Mouse (Mus musculus) MEL (cell line): ENCODE results near the gene Prtn3. TPM values are rescaled to one million over a fixed set of nuclear protein-coding genes. Genes with fewer than 3 reads are reported as not detected.
A peak's percentile ranks its signal among the peaks of the same experiment; 100 is the strongest.

Source experiments
- DNase-seq: peaks from one replicate; pipeline ENCODE4 v3.0.0; 2011; ENCODE audit warnings: low read depth, low spot score
- H3K27ac ChIP-seq: 2 replicates; pipeline ENCODE4 v1.5.1; 2012; ENCODE audit warnings: low read depth, mild to moderate bottlenecking, control low read depth, low read length, moderate library complexity; ENCODE audit not compliant: control insufficient read depth
- H3K27me3 ChIP-seq, 2 experiments: fragments of 150-350 bp in 1 of 2; sonication (generic) in 1 of 2; 2 replicates each; pipeline ENCODE4 v1.6.1; 2012; ENCODE audit warnings: low read length in 2 of 2, mild to moderate bottlenecking in 2 of 2, improper control_type of control experiment in 1 of 2, moderate library complexity in 1 of 2; ENCODE audit not compliant: insufficient read depth in 2 of 2, control insufficient read depth in 1 of 2
- H3K36me3 ChIP-seq, 2 experiments: 2 replicates each; pipeline ENCODE4 v1.6.1; 2012 to 2014; ENCODE audit warnings: low read length in 2 of 2, improper control_type of control experiment in 1 of 2, inconsistent platforms in 1 of 2, mild to moderate bottlenecking in 1 of 2; ENCODE audit not compliant: insufficient read depth in 2 of 2, control insufficient read depth in 1 of 2
- H3K4me1 ChIP-seq, 2 experiments: fragments of 150-350 bp in 1 of 2; sonication (generic) in 1 of 2; 2 replicates each; pipeline ENCODE4 v1.6.1; 2012; ENCODE audit warnings: low read length in 2 of 2, improper control_type of control experiment in 1 of 2, mild to moderate bottlenecking in 1 of 2; ENCODE audit not compliant: insufficient read depth in 2 of 2, control insufficient read depth in 1 of 2
- H3K4me3 ChIP-seq, 2 experiments: fragments of 150-350 bp in 1 of 2; sonication (generic) in 1 of 2; 2 replicates each; pipeline ENCODE4 v1.5.1; 2012; ENCODE audit warnings: low read depth in 2 of 2, low read length in 2 of 2, mild to moderate bottlenecking in 2 of 2, moderate library complexity in 2 of 2, control low read depth in 1 of 2, improper control_type of control experiment in 1 of 2; ENCODE audit not compliant: control insufficient read depth in 1 of 2, insufficient read depth in 1 of 2
- H3K79me2 ChIP-seq: 2 replicates; pipeline ENCODE4 v1.6.1; 2012; ENCODE audit warnings: mild to moderate bottlenecking, low read length, moderate library complexity; ENCODE audit not compliant: control insufficient read depth, poor library complexity, insufficient read depth
- H3K9ac ChIP-seq: 2 replicates; pipeline ENCODE4 v1.6.1; 2012; ENCODE audit warnings: low read depth, mild to moderate bottlenecking, control low read depth, low read length, moderate library complexity; ENCODE audit not compliant: control insufficient read depth, poor library complexity, severe bottlenecking
- H3K9me3 ChIP-seq: fragments of 150-350 bp; sonication (generic); replicated peaks from 2 replicates; pipeline ENCODE4 v1.6.1; 2012; ENCODE audit warnings: mild to moderate bottlenecking, low read length, improper control_type of control experiment, moderate library complexity; ENCODE audit not compliant: insufficient read depth
- BHLHE40 ChIP-seq: IDR thresholded peaks from 2 replicates; pipeline ENCODE4 v1.6.1; 2012; ENCODE audit warnings: low read depth, mild to moderate bottlenecking, inconsistent platforms, low read length, improper control_type of control experiment, borderline replicate concordance
- CHD1 ChIP-seq: IDR thresholded peaks from 2 replicates; pipeline ENCODE4 v1.6.1; 2012; ENCODE audit warnings: low read depth, mild to moderate bottlenecking, inconsistent platforms, low read length, improper control_type of control experiment
- CHD2 ChIP-seq: IDR thresholded peaks from 2 replicates; pipeline ENCODE4 v1.6.1; 2011; ENCODE audit warnings: low read length, improper control_type of control experiment
- ELF1 ChIP-seq: IDR thresholded peaks from 2 replicates; pipeline ENCODE4 v1.6.1; 2014; ENCODE audit warnings: low read depth, mild to moderate bottlenecking, inconsistent platforms, low read length, improper control_type of control experiment, moderate library complexity
- GATA1 ChIP-seq: IDR thresholded peaks from 2 replicates; pipeline ENCODE4 v1.6.1; 2011; ENCODE audit warnings: low read depth, low read length, improper control_type of control experiment
- MAX ChIP-seq: IDR thresholded peaks from 2 replicates; pipeline ENCODE4 v1.6.1; 2011; ENCODE audit warnings: low read length, improper control_type of control experiment
- MEF2A ChIP-seq: IDR thresholded peaks from 2 replicates; pipeline ENCODE4 v1.6.1; 2014; ENCODE audit warnings: low read depth, mild to moderate bottlenecking, inconsistent platforms, low read length, improper control_type of control experiment; ENCODE audit not compliant: poor library complexity, insufficient replicate concordance, severe bottlenecking; ENCODE audit errors: extremely low read depth
- MXI1 ChIP-seq: IDR thresholded peaks from 2 replicates; pipeline ENCODE4 v1.6.1; 2011; ENCODE audit warnings: mild to moderate bottlenecking, low read depth, low read length, improper control_type of control experiment
- MYB ChIP-seq: IDR thresholded peaks from 2 replicates; pipeline ENCODE4 v1.6.1; 2011; ENCODE audit warnings: mild to moderate bottlenecking, low read depth, low read length, improper control_type of control experiment
- MYC ChIP-seq: IDR thresholded peaks from 2 replicates; pipeline ENCODE4 v1.6.1; 2011; ENCODE audit warnings: low read depth, mild to moderate bottlenecking, low read length, improper control_type of control experiment, moderate library complexity
- POLR2A ChIP-seq, 2 experiments: IDR thresholded peaks; 2 replicates each; pipeline ENCODE4 v1.6.1; 2011 to 2012; ENCODE audit warnings: low read length in 2 of 2, mild to moderate bottlenecking in 2 of 2, control low read depth in 1 of 2, improper control_type of control experiment in 1 of 2, low read depth in 1 of 2, moderate library complexity in 1 of 2; ENCODE audit not compliant: control insufficient read depth in 1 of 2, insufficient read depth in 1 of 2, poor library complexity in 1 of 2
- POLR2AphosphoS2 ChIP-seq: IDR thresholded peaks from 2 replicates; pipeline ENCODE4 v1.6.1; 2011; ENCODE audit warnings: low read length, improper control_type of control experiment
- POLR2AphosphoS5 ChIP-seq: IDR thresholded peaks from 2 replicates; pipeline ENCODE4 v1.6.1; 2012; ENCODE audit warnings: low read depth, borderline replicate concordance, mild to moderate bottlenecking, inconsistent platforms, low read length, moderate library complexity, mixed read lengths
- SIN3A ChIP-seq: IDR thresholded peaks from 2 replicates; pipeline ENCODE4 v1.6.1; 2012; ENCODE audit warnings: low read length, improper control_type of control experiment, inconsistent platforms
- TBP ChIP-seq: IDR thresholded peaks from 2 replicates; pipeline ENCODE4 v1.8.0; 2011; ENCODE audit warnings: low read depth, low read length, improper control_type of control experiment
- USF1 ChIP-seq: IDR thresholded peaks from 2 replicates; pipeline ENCODE4 v1.6.1; 2014; ENCODE audit warnings: low read depth, mild to moderate bottlenecking, inconsistent platforms, low read length, improper control_type of control experiment, moderate library complexity
- ZMIZ1 ChIP-seq: IDR thresholded peaks from 2 replicates; pipeline ENCODE4 v1.6.1; 2012; ENCODE audit warnings: low read depth, mild to moderate bottlenecking, inconsistent platforms, low read length, improper control_type of control experiment, moderate library complexity
- polyA plus RNA-seq, 2 experiments: library from polyadenylated mRNA; stranded (reverse) in 1 of 2; unstranded in 1 of 2; fragments of >175 nt in 1 of 2; fragments of >200 nt in 1 of 2; gene quantifications; 2 replicates each; pipeline versions ENCODE4 v1.2.1 to v1.2.4; 2012; ENCODE audit warnings: low replicate concordance in 2 of 2, low read depth in 1 of 2; ENCODE audit not compliant: insufficient read length in 2 of 2, insufficient read depth in 1 of 2, missing spikeins in 1 of 2
- total RNA-seq: library from RNA; depleted of rRNA; stranded (reverse); fragments of 300-350 nt; gene quantifications from 2 replicates; pipeline ENCODE4 v1.2.3, GENCODE M21; 2012

Gene Prtn3
- total and polyA plus RNA-seq, 3 experiments, result 11.2 to 31.5 TPM; not detected in 1

DNA sequence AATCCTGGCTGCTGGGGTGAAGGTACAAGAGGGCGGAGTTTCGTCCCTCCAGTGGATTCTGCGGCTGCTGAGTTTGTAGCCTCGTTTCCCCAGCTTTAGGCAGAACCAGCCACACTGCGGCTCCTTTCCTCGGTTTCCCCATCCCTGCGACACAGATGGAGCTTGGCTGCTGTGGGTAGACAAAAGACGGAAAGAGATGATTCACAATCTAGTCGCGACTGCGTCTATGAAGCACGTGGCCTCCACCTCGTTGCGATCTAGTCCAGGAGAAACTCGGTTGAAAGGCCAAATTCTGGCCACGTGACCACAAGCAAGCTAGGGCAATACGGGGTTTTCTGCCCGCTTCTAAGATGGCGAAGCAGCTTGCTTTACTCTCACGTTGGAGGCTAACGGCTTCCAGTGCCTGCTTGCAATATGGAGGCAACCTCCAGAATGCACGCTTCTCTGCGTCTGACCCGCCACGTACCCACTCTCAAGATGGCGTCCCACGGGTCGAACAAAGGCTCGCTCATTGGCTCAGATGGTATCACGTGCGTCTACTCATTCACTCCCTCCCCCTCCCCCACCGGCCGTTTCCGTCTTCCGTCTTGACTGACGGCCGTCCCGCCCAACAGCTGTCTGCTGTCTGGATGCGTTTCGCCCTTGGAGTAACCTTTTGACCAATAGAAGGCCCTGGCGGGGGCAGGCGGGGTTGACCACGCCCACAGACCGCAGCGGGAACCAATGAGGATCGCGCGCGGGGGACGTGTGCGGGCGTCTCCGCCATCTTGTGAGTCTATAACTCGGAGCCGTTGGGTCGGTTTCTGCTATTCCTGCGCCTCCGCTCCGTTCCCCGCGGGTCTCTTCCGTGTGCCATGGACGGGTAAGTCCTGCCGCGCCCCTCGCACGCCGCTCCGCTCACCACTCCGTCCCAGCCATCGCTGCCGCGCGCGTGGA, 20.1 kb upstream of the Prtn3 start, which contains the start of gene Ptbp1 (continued):
- peak; percentile 94 for TF ChIP-seq CHD2
- TF ChIP-seq ELF1, result peak; percentile 91
- TF ChIP-seq MEF2A, result no peak
- peak; percentile 86 for TF ChIP-seq MYB

- peak; percentile 84 for DNase-seq
- H3K4me1 ChIP-seq, result peaks cover 2 to 37% of the 10 kb centered on the region in 2 experiments; a peak in 3 of 4 replicates
- no peak for TF ChIP-seq CHD2
- no peak for TF ChIP-seq MEF2A
- peak; percentile 94; the same call in 1 of the 2 replicates for TF ChIP-seq CHD1
- no peak for TF ChIP-seq TBP
- TF ChIP-seq ELF1, result no peak; the same call in 1 of the 2 replicates
- TF ChIP-seq MXI1, result peak; percentile 65; the same call in 1 of the 2 replicates
- no peak for TF ChIP-seq USF1
- peak; percentile 18; the same call in 1 of the 2 replicates for TF ChIP-seq POLR2AphosphoS2
- TF ChIP-seq POLR2AphosphoS5, result no peak
- TF ChIP-seq MAX, result peak; percentile 65; the same call in 1 of the 2 replicates
- no peak for TF ChIP-seq GATA1
- peak; percentile 66; the same call in 1 of the 2 replicates for TF ChIP-seq ZMIZ1
- no peak for TF ChIP-seq BHLHE40
- peak; percentile 44 for TF ChIP-seq SIN3A
- peak in 1 of 2 experiments; percentile 5; a peak in 2 of 4 replicates for TF ChIP-seq POLR2A (IDR thresholded peaks at IDR 0.05; ENCODE audit: control insufficient read depth in 1 of 2, insufficient read depth in 1 of 2, low read depth in 1 of 2, low read length in 2 of 2, poor library complexity in 1 of 2)
- peak; percentile 80 for TF ChIP-seq MYC
- TF ChIP-seq, all 39 proteins: peak for 8
- H3K27me3 ChIP-seq, result no peaks in the 10 kb centered on the region
- H3K9ac ChIP-seq, result peak overlapping the region; percentile 100
- H3K36me3 ChIP-seq, result peaks cover 5 to 32% of the 10 kb centered on the region in 2 experiments
- peaks cover 71% of the 10 kb centered on the region for H3K79me2 ChIP-seq
- H3K9me3 ChIP-seq, result no peaks in the 10 kb centered on the region
- H3K4me3 ChIP-seq, result peak overlapping the region; percentile 77 to 99
- H3K27ac ChIP-seq, result peak overlapping the region; percentile 99
Observed at GRCm38 (mm10) chr10:79854801-79855541, 19.3 kb upstream of the Prtn3 start.
